Mouse (Mus musculus) CD8-positive naive resting alpha-beta T cell, adult 2 months (primary cell): ENCODE data around the gene Traf3.
A peak's percentile ranks its signal among the peaks of the same experiment; 100 is the strongest.

ENCODE experiments used
- DNase-seq, 2 experiments: peaks; one replicate each; pipeline ENCODE4 v3.0.0; 2022; ENCODE audit warnings: low read depth in 2 of 2, low spot score in 2 of 2

Traf3 gene

DNA sequence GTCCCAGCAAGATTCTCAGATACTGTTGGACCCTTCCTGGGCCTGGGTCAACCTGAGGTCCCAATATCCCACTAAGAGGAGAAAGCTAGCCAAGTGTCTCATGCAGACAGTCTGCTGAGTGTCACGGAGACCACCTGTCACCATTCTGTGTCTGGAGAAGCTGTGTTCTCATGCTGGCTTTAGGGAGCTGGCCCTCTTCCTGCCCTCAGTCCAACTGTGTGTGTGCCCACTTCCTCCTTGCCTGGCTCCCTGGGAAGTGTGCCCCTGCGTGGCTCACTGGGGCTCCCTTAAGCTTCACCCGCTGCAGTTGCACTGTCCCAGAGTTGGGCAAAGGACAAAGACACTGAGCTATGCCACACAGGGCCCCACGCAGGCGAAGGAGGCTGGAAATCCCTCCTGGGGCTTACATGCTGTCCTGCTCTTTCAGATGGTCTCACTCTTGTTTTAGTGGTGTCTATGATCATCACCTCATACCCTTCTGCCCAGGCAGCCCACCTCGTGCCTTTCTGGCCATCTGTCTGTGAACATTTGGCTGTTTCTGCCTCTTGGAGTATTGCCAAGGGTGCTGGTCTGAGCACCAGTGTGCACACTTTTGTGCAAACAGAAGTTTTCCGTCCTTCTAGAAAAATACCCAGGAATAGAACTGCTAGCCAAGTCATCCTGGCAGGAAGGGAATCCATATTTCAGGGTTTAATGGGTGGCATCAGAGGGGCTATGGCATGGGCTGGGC is 13.0 kb upstream of the Traf3 start:
- no peak for DNase-seq

- no peak for DNase-seq
Observed at GRCm38 (mm10) chr12:111153946-111154345, 12.2 kb upstream of the Traf3 start.

- DNase-seq = no peak
Observed at GRCm38 (mm10) chr12:111154641-111155040, 11.5 kb upstream of the Traf3 start.

- no peak for DNase-seq
Observed at GRCm38 (mm10) chr12:111155756-111156155, 10.4 kb upstream of the Traf3 start.

GRCm38 (mm10) chr12:111159659-111160428 is 6.3 kb upstream of the Traf3 start:
- DNase-seq = peak; percentile 71 to 77

DNA sequence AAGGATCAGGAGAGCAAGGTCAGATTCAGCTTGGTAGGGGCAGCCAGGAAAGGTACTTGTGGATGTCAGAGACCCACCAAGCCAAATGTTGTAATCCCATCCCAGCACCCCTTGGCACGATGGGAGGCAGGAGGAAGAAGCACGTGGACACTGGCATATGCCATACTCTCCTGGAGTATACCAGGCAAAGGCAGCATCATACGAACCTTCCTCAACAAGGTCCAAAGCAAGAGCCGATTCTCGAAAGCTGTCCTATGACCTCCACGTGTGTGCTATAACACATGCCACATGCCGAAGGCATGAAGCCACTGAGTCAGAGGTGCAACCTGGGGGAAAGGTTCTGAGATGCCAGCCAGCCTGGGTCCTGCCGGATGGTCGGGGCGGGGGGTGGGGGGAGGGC is 5.3 kb upstream of the Traf3 start:
- no peak for DNase-seq

DNA sequence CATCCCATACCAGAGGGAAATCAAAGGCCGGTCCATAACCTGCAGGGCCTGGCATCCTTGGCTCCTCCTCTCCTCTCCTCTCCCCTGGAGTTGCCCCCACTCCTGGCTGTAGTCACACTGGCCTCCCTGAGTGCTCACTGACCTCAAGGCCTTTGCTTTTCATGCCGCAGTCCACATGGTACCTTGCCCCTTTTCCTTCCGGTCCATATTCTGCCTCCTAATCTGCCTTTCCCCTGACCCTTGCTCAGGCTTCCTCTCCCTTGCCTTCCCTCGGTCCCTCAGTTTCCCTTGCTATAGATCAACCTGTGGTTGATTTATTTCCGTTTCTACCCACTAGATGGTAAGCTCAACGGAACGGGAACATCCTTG is 4.2 kb upstream of the Traf3 start:
- DNase-seq = no peak

DNA sequence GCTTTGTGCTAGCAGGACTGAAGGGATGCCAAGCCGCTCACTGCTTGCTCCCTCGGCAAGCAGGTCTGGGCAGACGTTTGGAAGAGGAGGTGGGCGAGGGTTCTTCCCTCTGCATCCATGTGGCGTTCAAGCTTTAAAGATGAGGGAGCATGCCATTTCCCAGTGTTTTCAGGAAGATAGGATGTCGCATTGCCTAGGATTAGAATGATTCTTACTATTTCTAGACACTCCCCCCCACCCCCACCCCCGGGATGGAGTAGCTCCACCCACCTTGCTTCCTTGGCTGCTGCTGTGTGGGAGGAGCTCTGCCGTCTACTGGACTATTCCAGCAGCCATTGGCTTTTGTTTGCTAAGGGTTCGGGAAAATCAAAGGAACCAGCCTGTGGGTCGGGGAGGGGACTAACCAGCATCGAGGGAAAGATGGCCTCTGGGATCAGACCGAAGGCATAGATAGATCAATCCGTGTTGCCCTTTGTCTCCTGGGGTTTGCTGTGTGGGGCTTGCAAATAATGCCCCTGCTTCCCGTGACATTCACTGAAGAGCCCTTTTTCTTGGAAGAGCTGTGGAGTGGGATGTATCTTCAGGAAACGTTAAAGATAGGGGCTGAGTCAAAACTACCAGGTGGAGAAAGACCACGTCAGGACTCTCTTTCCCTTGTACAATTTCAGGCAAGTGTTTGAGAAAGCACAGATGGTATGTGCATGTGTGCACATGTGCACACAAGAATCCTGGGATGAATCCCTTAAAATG is 3.7 kb upstream of the Traf3 start:
- no peak for DNase-seq

DNA sequence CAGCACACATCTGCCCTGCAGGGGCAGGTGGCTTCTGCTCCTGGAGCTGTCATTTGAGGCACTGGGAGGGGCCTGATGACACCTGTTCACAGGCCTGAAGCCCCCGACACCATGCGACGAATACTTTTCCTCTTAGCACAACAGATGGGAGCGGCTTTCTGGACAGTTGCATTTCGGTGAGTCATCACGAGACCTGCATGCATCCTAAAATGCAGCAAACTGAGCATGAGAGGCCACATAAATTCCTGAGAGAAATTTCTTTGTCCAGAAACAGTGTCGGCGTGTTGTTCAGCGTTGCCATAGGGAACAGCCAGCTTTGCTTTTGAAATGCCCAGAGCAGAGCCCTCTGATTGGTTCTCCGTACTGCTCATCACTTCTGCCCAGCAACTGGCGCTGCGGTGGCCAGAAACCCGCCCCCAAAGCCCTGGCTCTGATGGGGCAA is 1.8 kb upstream of the Traf3 start:
- DNase-seq = peak; percentile 45 to 71

- DNase-seq = peak; percentile 16 to 24
Observed at GRCm38 (mm10) chr12:111165146-111165812, 891 bp upstream of the Traf3 start.

- peak; percentile 28 to 34 for DNase-seq
Observed at GRCm38 (mm10) chr12:111166681-111167289, 615 bp downstream of the Traf3 start.

DNA sequence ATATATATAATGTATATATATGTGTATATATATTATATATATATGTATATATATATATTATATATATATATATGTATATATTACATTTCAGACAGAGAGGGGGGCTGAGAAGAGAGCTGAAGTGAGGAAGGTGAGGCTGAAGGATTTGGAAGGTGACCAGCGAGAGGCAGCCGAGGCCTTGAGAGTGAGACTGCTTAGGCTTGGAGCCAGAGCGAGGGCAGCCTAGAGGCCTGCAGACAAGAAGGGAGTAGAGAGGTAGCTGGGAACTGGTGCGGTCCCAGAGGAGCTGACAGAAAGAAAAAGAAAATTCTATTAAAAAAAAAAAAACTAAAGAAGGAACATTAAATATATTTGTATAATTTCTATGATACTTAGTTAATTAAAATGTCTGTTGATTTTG is 2.7 kb downstream of the Traf3 start:
- no peak for DNase-seq

DNA sequence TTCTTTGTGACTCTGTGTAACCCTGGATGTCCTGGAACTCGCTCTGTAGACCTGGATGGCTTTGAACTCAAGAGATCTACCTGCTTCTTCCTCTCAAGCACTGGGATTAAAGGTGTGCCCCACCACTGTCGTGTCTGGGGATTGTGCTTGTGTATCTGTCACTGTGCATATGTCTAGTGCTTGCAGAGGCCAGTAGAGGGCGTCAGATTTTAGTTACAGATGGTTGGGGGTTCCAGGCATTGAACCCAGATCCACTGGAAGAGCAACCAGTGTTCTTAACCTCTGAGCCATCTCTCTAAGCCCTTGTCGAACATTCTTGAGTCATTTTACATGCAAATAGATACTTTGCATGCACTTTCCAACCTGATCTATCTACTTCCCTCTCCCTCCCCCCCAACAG is 12.6 kb downstream of the Traf3 start:
- no peak for DNase-seq

GRCm38 (mm10) chr12:111181848-111182247 is 15.7 kb downstream of the Traf3 start:
- no peak for DNase-seq

- DNase-seq = no peak
Observed at GRCm38 (mm10) chr12:111182378-111182777, 16.2 kb downstream of the Traf3 start.

DNA sequence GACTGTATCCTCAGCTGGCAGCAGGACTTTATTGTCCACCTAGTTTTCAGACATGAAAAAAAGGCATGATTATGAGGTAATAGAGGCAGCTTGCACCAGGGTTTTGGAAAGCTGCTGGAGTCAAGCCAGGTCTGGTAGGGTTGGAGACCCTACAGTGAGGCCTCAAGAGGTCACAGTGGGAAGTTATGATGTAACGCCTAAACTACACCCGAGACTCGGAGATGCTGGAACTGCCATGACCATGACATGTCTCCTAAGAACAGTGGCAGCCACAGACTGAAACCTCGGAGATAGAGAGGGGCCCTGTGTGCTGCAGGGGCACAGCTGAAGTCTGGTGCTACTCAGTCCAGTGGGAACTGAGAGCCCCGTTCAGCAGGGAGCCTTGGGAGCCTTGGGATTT is 18.3 kb downstream of the Traf3 start, which contains the start of gene 4930595D18Rik:
Gene 4930595D18Rik, minus strand, starts transcription at position 16 of the 400 bp plus-strand sequence.
- DNase-seq = no peak

DNA sequence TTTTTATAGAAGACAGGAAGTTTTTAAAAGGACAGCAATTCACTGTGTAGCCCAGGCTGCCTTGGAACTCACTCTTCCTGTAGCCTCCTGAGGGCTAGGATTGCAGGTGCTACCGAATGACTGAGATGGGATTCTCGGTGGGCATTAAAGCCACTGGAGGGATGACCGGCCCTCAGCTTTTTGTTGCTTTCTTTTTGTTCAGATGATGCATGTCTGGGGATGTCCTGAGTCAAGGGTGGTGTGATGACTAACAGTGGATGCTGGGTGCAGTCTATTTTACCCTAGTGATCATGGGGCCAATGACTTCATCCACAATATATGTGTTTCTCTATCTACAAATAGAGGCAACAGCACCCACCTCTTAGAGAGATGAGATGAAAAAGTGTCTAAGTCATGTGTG is 20.8 kb downstream of the Traf3 start:
- no peak for DNase-seq

GRCm38 (mm10) chr12:111188295-111188694 is 22.1 kb downstream of the Traf3 start:
- no peak for DNase-seq

DNA sequence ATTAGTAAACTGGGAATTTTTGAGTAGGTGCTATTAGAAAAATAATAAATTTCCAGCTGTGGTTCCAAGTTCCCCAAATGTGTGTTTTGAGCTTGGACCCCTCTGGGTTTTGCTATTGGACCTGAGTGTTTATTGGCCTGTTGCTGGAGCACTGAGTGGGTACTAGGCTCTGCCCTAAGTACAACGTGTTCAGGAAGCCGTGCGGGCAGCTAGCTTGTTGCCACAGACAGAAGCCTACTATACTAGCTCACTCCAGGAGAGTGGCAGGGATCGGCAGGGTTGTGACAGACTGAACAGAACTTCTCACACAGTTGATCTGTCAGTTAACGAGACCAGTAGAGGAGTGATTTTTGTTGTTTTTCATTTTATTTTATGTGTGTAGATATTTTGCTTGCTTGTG is 24.2 kb downstream of the Traf3 start:
- no peak for DNase-seq

DNA sequence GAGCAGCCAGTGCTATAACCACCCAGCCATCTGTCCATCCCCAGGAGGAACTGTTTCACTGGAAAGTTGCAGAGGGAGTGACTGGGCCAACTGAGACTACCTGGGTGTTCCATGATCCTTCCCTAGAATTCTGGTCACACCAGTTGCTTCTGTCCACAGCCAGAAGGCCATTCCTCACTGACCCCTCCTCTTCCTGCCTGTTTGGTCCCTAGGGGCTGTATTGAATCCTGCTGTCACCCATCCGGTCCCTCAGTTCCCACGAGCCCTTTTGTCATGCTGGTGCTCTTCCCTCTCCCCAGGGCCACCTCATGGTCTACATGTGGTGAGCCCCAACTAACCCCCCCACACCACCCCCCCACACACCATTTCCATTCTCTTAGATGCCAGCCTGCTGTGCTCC is 24.7 kb downstream of the Traf3 start:
- DNase-seq = no peak

- DNase-seq = no peak
Observed at GRCm38 (mm10) chr12:111192777-111193176, 26.6 kb downstream of the Traf3 start.
